Mouse (Mus musculus) right cerebral cortex, adult 2 months (tissue): ENCODE results near the gene Ly6g5c.

Experiments
- DNase-seq, 2 experiments: peaks; one replicate each; pipeline ENCODE4 v3.0.0; 2021 to 2022; ENCODE audit warnings: low spot score in 2 of 2

Ly6g5c gene

DNA sequence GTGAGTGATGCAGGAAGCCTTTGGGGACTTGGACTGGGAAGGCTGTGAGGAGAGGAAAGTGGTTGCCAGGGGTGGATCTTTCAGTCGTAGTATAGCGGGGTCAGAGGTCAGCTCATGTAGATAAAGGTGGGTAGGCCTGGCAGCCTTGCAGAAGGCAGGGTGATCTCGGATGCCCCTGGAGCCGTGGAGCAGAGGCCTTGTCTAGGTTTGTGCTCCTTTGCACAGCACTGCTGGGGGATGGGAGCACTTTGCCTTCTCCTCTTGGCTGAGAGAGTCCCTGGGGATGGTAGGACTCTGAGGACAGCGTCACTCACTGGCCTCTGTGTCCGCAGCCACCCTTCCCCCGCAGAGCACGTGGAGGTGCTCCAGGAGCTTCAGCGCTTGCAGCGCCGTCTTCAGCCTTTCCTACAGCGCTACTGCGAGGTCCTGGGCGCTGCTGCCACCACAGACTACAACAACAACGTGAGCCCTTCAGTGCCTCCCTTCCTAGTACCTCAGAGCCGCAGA, 32.5 kb downstream of the Ly6g5c start:
- no peak for DNase-seq

DNA sequence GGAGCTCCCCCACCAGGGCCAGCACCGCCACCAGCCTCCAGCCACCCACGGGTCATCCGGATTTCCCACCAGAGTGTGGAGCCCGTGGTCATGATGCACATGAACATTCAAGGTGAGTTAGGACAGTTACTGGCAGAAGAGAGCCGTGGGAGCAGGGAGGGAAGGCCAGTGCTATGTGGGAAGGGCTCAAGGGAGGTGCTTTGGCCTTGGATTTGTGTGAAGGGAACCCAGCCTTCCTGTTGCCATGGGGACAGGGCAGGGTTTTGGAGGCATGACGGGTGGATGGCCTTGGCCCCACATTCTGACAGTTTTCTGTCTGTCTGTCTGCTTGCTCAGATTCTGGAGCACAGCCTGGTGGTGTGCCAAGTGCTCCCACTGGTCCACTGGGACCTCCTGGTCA, 33.9 kb downstream of the Ly6g5c start:
- no peak for DNase-seq

DNA sequence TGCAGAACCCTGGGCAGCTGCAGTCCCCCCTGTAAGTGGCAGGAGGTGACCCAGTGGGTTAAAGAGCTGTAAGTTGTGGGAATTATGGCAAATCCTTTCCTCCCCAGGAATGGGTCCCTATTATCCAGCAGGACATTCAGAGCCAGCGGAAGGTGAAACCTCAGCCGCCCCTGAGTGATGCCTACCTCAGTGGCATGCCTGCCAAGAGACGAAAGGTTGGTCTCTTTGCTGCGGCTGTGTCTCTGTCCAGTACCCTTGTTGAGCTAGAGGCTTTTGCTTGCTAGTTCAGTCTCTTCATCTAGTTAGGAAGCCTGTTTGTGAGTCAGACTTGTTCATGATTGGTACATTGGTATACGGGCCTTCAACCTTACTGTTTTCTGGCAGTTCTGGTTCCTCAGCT, 38.1 kb downstream of the Ly6g5c start:
- no peak for DNase-seq

DNA sequence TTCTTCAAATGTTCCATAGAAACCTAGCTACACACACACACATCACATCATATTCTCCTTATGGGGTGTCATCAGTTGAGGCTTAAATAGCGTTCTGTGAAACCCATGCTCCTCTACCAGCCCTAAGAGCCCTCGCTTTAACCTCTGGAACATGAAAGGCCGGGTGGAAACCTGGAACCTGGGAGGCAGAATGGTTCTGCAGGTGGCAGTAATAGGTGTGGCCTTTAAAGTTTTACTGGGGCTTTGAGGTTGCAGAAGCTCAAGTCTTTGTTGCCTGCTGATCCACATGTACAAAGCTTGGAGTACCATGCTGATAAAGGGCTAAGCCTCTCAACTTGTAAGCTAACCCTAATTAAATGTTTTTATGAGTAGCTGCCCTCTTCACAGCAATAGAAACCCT, 39.3 kb downstream of the Ly6g5c start:
- DNase-seq: no peak

DNA sequence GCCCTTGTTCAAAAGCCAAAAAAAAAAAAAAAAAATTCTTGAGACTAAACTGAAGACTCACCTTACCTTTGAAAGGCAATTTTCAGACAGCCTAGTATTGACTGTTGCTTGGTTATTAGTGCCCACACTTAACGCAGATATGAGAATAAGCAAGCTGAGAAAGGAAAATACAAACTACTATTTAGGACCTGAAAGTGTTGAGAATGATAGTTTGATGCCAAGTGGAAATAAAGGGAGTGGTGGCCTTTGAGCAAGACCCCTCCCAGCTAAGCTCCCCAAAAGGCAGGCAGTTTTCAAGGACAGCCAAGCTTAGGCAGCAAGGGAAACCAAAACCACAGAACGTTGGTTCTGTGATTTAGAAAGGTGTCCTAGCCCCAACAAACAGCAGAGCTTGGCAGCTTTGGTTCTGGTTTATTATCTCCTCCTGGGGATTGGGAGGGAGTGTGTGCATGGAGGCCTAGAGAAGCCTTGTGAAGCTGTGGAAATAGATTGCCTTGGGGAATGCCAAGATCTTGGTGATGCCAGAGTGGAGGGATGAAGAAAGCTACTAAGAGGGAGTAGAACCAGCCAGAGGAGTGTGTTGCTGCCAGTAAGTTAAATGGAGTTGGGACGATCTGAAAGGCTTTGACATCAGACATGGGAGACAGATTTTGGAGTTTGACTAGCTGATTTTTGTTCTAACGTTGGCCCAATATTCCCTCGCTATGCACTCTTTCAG, 40.0 kb downstream of the Ly6g5c start:
- no peak for DNase-seq

DNA sequence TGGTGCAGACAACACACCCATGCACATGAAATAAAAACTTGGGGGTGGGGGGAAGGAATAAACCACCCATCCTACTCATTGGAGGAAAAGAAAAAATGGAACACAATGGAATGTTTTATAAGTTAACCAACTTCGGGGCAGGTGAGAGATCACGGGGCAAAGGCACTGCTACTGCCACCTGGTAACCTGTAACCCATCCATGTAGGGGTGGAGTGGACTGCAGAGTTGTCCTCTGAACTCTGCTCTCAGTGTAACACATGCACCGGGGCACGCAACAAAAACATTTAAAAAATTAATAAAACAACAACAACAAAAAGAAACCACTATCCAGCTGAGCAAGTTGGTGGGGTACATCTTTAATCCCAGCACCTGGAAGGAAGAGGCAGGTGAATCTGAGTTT, 44.0 kb downstream of the Ly6g5c start:
- no peak for DNase-seq

DNA sequence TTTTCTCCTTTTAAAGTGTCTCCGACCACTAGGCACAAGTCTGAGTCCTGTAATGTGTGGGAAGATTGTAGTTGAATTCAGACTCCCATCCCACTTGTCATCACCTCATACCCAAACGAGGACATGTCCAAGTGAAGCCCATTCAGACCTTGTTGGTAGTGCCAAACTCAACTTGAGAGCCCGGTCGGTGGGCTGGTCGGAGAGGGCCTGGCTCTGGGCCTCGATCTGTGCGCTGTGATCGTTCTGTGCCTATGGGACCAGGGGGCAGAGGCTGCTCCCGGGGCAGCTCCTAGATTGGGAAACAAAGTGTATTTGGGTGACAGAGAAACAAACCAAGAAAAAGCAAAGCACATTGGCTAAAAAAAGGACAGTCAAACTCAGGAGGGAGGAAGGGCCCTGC, 45.0 kb downstream of the Ly6g5c start:
- no peak for DNase-seq

DNA sequence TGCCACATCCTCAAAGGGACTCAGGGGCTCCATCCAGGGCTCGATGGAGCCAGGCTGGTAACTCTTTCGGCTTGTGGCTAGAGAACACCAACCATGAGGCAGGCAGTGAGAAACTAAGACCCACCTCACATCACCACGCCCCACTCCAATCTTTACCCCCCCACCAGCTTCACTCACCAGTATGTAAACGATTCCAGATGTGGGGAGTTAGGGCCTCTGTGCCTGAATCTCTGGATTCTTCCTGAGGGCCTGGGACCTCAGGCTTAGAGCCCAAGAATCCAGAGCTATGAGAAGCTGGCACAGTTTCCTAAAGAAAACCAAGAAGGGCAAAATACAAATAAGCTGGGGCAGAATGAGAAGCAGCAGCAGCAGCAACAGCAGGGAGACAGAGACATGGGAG, 45.9 kb downstream of the Ly6g5c start:
- no peak for DNase-seq

DNA sequence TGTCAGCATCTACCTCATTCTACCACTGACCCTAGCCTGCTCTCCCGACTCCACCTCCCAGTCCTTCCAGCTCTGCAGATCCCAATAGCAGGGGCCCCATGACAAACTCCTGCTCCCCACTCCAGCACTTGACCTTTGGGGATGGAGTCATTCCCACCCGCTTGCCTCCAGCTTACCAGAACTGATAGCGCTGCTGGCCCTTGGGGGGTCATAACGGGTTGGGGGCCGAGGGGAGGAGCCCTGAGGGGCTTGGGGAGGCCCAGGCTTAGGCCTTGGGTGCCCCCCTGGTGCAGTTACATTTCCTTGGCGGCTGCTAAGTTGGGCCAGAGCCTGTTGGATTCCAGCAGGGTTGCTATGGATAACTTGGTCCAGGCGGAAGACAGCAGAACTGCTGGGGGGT, 46.5 kb downstream of the Ly6g5c start:
- DNase-seq: no peak

DNA sequence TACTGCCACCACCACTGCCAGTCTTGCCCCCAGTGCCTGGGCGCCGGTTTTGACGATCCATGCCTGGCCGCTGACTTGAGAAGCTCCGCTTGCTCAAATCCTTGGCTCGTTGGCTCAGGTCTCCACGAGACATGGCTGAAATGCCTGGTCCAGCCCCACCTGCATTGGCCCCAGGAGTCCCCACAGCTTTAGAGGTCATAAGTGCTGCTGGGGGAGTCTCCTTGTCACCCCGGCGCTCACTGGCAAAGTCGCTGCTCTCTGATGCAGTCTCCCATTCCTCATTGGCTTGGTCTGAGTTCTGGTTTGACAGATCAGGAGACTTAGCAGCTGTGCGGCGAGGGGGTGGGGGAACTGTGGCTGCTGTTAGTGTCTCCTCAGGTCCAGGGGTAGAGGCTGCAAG, 47.4 kb downstream of the Ly6g5c start:
- no peak for DNase-seq

DNA sequence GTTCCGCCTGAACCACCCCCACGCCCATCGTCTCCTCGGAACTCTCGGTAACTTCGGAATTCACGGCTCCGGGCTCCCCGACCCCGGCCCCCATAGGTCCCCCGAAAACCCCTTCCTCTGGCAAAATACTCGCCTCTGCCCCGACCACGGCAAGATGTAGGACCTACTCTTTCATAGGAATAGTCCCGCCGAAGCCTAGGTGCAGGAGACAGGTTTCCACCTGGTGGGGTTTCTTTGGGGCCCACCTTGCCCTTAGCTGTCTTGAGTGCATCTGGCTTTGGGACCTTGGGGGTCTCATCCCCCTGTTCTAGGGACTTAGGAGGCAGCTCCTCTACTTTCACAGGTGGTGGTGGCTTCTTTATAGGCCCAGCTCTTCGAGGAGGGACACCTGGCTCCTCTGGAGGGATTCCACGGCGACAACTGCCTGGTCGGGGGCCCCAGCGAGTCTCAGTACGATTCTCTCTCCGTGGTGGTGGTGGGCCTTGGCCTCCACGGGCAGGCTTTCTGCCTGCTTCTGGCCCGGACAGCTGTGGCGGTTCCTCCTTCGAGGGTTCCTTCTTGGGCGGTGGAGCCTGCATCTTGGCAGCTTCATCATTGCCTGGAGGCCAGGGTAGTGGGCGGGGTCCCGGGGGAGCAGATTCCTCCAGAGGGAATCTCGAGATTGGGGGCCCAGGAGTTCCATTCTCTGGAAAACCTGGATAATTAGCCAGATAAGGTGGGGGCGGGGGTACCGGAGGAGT, 48.6 kb downstream of the Ly6g5c start:
- DNase-seq: no peak

DNA sequence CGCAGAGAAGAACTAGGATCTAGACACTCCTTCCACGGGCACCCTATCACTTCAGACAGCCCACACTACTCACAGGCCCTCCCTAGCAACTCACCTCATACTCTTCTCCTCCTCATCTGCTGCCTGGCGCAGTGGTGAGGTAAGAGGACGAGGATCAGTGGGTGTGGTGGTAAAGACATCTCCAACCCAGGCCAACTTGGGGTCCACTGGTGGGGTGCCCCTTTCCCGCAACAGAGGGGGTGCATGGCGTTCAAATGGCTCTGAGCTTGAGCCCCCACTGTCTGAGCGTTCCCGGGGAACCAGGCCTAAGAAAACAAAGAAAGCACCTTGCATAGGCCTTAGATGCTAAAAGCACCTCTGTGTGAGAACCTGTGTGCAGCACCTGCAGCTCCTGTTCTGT, 49.2 kb downstream of the Ly6g5c start:
- no peak for DNase-seq

DNA sequence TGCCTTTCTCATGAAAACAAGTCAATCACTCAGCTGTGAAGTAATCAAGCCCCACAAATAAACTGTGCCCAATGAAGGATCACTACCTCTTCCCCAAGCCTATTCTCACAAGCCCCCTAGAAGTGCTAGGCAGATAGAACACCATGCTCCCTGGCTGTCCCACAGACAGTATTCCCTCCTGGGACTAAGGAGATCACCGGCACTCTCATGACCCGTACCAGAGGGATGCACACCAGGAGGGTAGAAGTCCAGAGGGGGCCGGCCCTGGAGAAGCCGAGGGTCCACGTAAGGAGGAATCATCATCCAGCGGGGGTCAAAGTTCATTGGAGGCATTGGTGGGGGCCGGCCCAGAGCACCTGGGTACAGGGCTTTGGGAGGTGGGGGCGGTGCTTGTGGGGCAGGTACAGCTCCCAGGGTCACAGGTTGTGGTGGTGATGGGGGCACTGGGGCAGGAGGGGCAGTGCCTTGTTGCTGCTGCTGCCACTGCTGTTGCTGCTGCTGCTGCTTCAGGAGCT, 49.6 kb downstream of the Ly6g5c start:
- DNase-seq: no peak

DNA sequence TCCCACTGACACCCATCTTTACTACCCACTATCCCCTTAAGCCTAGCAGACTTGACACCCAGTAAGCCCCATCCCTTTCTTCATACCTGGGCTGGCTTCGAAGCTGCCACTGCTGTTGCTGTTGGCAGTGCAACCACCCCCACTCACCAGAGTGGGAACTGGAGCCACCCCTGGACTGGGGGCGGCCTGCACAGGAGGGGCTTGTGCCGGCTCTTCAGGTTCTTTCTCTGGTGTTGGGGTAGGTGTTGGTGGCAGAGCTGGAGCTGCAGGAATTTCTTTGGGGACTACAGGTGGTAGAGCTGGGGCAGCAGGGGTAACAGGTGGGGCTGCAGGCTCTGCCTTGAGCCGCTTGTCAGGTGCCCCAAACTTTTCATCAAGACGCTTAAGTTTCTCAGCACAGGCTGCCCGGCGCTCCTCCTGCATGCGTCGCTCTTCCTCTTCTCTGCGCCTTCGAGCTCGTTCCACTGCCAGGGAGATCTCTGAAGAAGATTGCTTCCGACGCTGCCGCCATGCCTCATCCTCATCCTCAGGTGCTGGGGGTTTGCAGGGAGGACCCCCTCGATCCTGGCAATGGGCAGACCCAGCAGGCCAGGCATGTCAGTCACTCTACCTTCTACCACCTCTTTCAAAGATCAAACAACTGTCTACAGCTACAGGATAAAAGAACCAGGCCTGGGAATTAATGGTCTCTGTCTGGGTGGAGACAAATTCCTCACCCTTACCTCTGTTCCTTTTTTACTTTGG, 50.9 kb downstream of the Ly6g5c start:
- DNase-seq: no peak

DNA sequence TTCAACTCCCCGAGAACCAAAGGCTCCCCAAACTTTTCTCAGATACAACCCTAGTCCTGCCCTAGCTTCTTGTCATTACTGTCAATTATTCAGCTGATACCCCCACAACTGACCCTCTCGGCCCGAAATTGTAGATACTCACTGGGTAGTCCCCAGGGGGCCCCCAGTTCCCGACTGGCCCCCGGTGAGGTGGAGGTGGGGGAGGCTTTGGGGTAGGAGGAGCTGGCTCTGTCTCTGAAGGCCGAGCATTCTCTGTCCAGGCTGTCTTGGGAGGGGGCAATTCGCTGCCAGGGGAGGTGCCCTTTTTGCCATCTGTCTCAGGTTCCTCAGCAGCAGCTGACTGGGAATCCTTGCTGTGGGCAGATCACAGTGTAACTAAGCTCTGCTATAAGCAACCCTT, 51.6 kb downstream of the Ly6g5c start:
- DNase-seq: no peak

DNA sequence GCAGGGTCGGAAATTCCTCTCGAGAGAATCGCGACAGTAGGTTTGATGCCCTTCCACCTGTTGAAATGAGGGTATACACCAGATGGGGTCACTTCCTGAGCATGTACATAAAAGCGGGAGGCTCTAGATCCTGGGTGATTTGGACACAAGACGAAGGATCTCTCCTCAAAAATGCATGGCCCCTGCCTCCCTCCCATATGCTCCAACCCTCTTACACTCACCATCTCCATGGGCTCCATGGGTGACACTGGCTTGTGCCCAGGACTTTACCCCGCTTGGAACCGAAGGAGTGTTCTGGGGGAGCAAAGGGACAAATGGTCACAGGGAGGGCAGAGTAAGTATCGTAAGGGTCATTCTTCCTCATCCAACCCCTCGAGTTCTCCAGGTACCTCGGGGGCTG, 53.3 kb downstream of the Ly6g5c start:
- DNase-seq: no peak
